Mouse (Mus musculus) adipocyte (in vitro differentiated cells): ENCODE results near the gene Phtf2.
A peak's percentile ranks its signal among the peaks of the same experiment; 100 is the strongest.

Source experiments
- DNase-seq: peaks from one replicate; pipeline ENCODE4 v3.0.0-alpha.2; 2016; ENCODE audit warnings: low spot score

Phtf2 gene

DNA sequence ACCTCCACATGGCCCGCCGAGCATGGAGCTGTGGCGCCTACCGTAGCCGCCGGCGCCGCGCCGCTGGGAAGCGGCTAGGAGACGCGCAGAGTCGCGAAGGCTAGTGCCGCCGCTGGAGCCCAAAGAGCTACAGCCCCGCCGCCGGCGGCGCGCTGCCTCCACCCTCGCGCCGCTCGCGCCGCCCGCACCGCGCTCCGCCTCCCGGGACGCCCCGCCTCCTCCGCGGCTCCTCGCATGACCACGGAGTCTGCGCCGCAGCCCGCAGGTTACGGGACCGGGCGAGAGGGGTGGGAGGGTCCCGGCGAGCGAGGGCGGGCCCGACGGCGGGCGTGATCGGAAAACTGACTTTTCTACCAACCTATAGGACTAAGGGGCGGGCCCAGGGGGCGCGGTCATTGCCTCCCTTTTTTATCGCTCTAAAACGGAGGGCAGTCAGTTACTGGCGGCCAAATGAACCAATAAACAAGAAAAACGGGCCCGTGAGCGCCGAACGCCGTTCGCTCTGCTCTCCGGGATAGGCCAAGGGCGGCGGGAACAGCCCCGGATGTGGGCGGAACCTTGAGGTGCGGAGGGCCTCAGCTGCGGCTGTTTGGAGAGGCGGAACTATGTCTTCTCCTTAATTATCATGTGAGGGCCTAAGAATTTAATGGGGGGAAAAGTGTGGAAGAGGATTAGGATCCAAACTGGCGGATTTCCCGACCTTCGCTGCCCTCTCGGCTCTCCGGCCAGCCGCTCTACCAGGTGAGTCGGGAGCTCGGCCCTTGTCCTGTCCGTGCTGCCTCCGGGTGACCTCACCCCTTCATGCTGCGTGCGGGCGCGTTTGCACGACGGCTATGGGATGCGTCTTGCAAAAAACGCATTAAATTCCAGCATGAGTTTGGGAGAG lies at the start of gene Phtf2, which contains the start of gene Tmem60:
Phtf2 (minus strand) TSS at position 210 of the 886 bp plus-strand sequence.
Tmem60 (plus strand) TSS at position 277 of the 886 bp plus-strand sequence.
- DNase-seq: peak; percentile 99

DNA sequence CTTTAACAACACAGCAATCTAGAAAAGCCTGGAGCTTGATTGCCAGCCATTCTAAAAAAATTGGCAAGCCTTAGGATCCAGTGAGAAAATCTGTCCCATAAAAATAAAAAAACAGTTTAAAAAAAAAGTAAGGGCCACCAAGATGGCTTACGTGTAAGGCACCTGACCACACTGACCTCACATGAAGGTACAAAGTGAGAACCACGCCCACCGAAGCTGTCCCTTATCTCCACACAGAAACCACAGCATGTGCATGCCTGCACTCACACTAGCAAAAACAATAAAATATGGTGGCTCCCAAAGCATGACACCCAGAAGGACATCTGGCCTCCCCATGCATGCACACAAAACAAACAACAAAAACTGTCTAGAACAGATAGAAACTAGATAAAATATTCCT lies 49.4 kb upstream of the Phtf2 start:
- DNase-seq: no peak

DNA sequence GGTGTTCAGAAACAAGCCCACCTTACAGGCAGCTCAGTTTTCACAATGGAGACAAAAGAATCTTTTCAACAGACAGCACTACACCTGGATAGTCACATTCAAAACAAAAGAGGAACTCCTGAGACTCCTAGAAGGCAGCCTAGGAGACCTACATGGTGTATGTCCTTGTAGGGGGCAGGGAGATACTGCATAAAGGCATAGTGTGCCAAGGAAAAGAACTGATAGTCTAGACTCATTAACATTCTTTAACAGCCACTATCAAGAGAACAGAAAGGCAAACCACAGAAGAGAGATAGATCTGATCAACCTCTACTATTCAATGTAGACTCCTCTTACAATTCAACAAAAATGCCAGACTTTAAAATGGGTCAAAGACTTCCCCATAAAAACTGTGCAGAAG lies 48.5 kb upstream of the Phtf2 start:
- DNase-seq: no peak

DNA sequence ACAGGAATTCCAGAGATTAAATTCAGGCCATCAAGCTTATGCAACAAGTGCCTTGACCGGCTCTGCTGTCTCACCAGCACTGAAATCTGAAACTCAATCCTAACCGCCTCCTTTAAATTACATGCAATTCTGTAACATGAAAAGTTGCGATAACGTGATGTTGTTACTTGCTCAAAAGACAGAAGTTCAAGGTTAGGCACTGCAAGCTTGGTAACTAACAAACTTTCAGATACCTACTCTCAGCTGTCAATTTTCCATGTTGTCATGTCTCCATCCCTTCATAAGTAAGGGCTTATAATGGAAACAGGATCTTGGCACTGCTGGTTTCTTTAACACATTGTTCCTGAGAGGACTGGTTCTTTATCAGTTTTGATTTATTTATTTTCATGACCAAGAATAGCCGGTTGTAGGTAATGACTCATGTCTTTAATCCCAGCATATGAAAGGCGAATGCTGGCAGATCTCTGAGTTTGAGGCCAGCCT lies 47.8 kb upstream of the Phtf2 start:
- DNase-seq: peak; percentile 45

- DNase-seq: no peak
Observed at GRCm38 (mm10) chr5:20925451-20925850, 43.5 kb upstream of the Phtf2 start.

DNA sequence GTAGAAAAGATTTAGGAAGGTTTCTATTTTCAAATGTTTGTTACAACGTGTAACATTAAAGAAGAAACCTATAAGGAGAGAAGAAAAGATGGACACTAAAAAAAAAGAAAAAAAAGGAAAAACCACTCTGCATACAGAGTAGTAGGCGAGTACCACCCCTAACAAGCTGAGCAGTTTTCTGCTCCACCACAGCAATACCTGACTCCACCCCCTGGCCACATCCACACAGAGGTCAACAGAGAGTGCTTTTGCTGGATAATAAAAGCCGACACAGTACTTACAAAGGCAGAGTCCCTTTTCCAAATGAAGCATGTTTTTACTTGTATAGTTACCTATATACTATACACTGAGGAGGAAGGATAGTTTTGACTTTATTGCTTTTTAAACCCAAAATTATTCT lies 42.7 kb upstream of the Phtf2 start:
- DNase-seq: no peak

DNA sequence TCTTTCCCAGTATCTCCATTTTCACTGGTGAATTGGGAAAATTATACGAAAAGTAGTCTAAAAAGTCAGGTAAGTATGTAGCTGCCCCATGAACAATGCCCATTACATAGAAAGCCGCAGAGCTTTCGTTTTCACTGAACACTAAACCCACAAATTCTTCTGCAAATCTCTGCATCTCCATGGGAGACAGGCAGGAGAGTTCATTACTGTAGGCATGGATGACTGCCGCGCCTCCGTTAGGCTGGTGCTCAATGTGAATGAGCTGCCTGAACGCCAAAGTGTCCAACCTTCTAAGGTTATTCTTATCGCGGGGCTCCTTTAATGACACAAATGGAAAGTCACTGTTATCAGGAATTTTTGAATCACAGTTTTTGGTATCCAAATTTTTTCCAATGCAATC lies 37.6 kb upstream of the Phtf2 start:
- no peak for DNase-seq

- no peak for DNase-seq
Observed at GRCm38 (mm10) chr5:20918967-20919366, 37.0 kb upstream of the Phtf2 start.

- DNase-seq: peak; percentile 81
Observed at GRCm38 (mm10) chr5:20913372-20914275, 31.7 kb upstream of the Phtf2 start.

DNA sequence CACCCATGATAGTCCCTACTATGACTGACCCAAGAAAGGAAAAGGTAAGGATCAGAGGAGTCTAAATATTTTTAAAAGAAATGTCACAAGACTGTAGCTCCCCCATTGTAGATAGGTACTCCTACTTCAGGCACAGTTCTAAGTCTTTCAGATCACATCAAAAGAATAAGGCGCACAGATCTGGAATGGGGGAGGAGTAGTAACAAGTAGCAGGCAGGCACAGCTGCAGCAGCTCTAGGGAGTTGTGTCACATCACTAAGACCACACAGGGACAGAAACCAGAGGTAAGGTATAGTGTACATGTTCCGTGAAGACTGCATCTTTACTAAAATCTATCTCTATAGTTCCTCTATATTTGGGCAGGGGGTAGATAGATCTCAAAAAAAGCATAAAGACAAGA lies 29.8 kb upstream of the Phtf2 start:
- no peak for DNase-seq

DNA sequence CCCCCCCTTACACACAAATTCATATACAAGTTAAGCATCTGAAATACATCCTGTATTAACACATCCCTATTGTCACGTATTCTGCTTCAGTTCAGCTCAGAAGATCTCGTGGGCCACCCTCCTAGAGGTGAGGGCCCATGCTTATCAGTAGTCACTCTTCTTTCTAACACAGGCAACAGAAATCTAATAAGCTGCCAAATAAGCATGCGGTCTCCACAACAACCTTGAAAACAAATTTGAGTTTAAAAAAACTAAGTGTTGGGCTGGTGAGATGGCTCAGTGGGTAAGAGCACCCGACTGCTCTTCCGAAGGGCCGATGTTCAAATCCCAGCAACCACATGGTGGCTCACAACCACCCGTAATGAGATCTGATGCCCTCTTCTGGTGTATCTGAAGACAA lies 24.3 kb upstream of the Phtf2 start:
- no peak for DNase-seq

- no peak for DNase-seq
Observed at GRCm38 (mm10) chr5:20905437-20905836, 23.5 kb upstream of the Phtf2 start.

DNA sequence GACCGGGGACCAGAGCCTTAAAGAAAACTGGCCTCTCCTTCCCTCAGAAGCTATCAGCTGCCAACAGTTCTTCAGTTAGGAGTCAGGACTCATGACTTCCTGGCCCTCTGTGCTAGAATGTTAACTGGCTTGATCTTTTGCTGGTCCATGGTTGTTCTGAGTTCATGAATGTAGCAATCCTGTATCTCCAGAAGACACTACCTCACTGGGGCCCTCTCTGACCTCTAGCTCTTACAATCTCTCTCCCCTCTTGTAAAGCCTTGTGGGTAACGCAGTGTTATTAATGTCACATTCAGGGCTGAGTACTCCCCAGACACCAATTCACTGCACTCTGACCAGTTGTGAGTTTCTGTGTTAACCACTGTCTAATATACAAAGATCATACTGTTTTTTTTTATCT lies 22.7 kb upstream of the Phtf2 start:
- no peak for DNase-seq

GRCm38 (mm10) chr5:20897446-20898167 lies 15.7 kb upstream of the Phtf2 start:
- no peak for DNase-seq

DNA sequence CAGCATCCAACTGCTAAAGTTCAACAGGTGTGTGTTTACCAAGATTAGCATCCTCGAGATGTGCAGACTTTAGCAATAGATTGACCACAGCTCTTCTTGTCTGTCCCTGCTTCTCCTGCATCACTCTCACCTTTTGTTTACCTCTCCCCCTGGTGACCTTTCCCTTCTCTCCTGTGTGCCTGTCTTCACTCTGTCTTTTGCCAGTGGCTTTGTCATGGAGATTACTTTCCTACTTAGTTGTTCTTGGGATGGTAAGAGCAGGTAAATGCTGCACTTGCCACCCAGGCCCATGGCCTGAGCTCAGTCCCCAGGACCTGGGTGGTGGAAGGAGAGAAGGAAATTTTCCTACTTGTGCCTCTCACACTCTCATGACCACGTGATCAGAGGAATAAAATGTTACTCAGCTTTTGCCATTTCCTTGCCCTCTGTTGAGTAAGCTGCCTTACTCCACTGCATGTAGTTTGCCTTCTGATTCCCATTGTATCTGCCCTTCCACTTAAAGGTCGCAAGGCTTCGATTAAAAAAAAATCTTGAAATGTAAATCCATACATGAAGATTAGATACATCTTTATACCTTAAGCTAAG lies 2.2 kb upstream of the Phtf2 start:
- no peak for DNase-seq

DNA sequence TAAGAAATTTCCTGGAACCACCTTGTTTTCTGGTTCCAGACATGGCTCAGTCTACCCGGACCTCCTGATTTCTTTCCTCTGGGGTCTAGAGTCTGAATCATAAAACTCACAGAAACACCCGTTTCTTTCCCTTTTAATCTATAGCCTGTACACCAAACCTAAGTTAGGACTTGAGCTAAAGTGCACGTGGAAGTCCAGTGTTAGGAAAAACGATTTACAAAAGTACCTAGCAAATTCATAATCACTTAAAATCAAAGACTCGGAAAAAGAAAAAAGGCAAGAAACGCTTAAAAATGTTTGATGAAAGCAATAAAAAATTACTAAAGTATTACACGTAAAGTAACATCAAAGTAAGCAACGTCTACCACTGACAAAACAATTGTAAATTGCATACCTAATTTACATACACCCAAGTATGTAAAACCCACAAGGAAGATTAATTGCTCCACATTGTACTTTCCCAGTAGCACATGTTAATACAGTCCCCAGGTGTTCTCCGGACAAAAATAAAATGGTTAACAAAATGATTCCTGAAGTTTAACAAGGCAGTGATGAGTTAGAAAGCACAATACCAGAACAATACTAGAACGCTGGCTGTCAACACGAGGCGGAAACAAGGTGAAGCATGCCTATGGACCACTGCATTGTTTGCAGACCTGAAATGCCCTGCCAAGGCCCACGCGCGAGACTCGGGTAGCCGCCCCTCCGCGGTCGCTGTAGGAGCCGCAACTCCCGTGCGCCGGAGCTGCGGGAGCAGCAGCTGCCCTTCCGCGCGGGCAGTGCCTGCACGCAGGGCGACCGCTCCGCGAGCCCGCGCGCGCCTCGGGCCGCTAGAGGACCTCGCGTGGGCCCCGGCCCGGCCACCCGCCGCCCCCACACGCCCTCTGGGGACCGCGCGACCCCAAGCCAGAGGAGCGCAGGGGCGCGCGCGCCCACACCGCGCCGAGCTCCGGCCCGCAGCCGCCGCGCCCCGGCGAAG lies 838 bp downstream of the Phtf2 start:
- peak; percentile 35 for DNase-seq

DNA sequence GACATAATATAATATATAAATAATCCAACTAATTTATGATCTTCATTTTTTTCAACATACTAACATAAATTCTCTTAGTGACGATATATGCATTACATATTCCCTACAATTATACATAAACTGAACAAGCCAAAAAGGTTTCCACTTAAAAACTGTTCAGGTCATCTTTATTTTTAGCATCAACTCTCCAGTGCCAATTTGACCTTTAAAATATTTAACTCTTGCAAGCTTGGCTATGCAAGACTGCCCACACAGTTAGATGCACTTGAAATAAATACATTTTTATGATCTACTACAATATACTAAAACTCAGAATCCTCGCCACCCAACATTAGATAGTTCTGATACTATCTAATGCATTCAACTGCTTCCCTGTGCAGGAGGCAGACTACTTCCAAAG lies 1.5 kb downstream of the Phtf2 start:
- no peak for DNase-seq

DNA sequence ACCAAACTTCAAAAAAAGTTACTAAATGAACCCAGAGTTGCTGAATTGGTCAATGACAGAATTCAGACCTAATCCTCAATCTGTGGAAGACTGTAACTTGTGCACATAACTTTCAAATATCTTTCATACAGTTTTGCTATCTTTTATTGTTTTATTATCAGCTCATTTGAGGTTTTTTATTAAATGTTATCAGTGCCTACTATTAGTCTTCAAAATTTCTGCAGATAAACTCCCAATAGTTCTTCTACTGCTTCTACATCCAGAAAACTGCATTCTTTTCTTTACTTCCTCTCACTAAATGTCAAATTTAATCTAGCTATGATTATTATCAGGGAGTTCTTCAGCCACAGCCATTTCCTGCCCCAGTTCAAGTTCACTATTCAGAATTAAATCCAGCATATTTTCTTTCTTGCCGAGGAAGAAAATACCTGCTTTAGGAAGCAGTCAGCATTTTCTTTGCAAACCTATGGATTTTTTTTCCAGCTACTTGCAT lies 4.9 kb downstream of the Phtf2 start:
- DNase-seq: no peak

- no peak for DNase-seq
Observed at GRCm38 (mm10) chr5:20873146-20873545, 8.8 kb downstream of the Phtf2 start.

GRCm38 (mm10) chr5:20865193-20865755 lies 16.6 kb downstream of the Phtf2 start:
- DNase-seq: no peak
